Mouse (Mus musculus) adrenal gland, adult (tissue): ENCODE measurements at regions not wholly inside any gene's neighbourhood (a gene's known extent, or its start where the extent isn't known, plus 50 kb on each side); places are given as distances from the start of the nearest gene placed in this dataset.
A peak's percentile ranks its signal among the peaks of the same experiment; 100 is the strongest.

ENCODE experiments used
- DNase-seq, 2 experiments: peaks; one replicate each; pipeline ENCODE4 v3.0.0; 2022 to 2023; ENCODE audit warnings: low spot score in 1 of 2; ENCODE audit not compliant: inconsistent age in 2 of 2

- DNase-seq, result no peak
Measured at GRCm38 (mm10) chr4:105549744-105550440, 239.8 kb upstream of the Gm12728 start.

- DNase-seq, result no peak
Measured at GRCm38 (mm10) chr4:105551966-105552685, 237.5 kb upstream of the Gm12728 start.

GRCm38 (mm10) chr4:105554994-105555393 is 234.7 kb upstream of the Gm12728 start:
- peak in 1 of 2 experiments; percentile 43 for DNase-seq

- DNase-seq, result no peak
Measured at GRCm38 (mm10) chr4:105555941-105556340, 233.7 kb upstream of the Gm12728 start.

GRCm38 (mm10) chr4:105557396-105557795 is 232.3 kb upstream of the Gm12728 start:
- DNase-seq, result peak; percentile 29 to 88

- DNase-seq, result no peak
Measured at GRCm38 (mm10) chr4:105560055-105560454, 229.6 kb upstream of the Gm12728 start.

GRCm38 (mm10) chr4:105560781-105561180 is 228.9 kb upstream of the Gm12728 start:
- peak; percentile 25 to 86 for DNase-seq

GRCm38 (mm10) chr4:105561611-105562010 is 228.1 kb upstream of the Gm12728 start:
- DNase-seq, result peak in 1 of 2 experiments; percentile 76

- DNase-seq, result no peak
Measured at GRCm38 (mm10) chr4:105565796-105566195, 223.9 kb upstream of the Gm12728 start.

- DNase-seq, result no peak
Measured at GRCm38 (mm10) chr4:105566513-105567457, 222.9 kb upstream of the Gm12728 start.

GRCm38 (mm10) chr4:105569671-105570070 is 220.0 kb upstream of the Gm12728 start:
- no peak for DNase-seq

- no peak for DNase-seq
Measured at GRCm38 (mm10) chr4:105575550-105575949, 214.1 kb upstream of the Gm12728 start.

GRCm38 (mm10) chr4:105580987-105581386 is 208.7 kb upstream of the Gm12728 start:
- no peak for DNase-seq

- DNase-seq, result no peak
Measured at GRCm38 (mm10) chr4:105584329-105584925, 205.2 kb upstream of the Gm12728 start.

GRCm38 (mm10) chr4:105603661-105604060 is 186.0 kb upstream of the Gm12728 start:
- DNase-seq, result no peak

GRCm38 (mm10) chr4:105604607-105605006 is 185.1 kb upstream of the Gm12728 start:
- DNase-seq, result no peak

- no peak for DNase-seq
Measured at GRCm38 (mm10) chr4:105606731-105607130, 182.9 kb upstream of the Gm12728 start.

GRCm38 (mm10) chr4:105610917-105611316 is 178.8 kb upstream of the Gm12728 start:
- DNase-seq, result no peak

GRCm38 (mm10) chr4:105614390-105614789 is 175.3 kb upstream of the Gm12728 start:
- no peak for DNase-seq

- DNase-seq, result peak; percentile 39 to 65
Measured at GRCm38 (mm10) chr4:105626371-105627320, 163.0 kb upstream of the Gm12728 start.
